Mouse (Mus musculus) midbrain, embryonic 10.5 days (tissue): ENCODE results near the gene Col18a1. TPM values are rescaled to one million over a fixed set of nuclear protein-coding genes. Genes with fewer than 3 reads are reported as not detected.

Experiments
- DNase-seq: peaks from one replicate; pipeline ENCODE4 v3.0.0-alpha.2; 2017; ENCODE audit warnings: low spot score
- H3K27ac ChIP-seq: fragments of 300-500 bp; sonication (generic); replicated peaks from 2 replicates; pipeline ENCODE4 v1.5.1; 2016; ENCODE audit warnings: mild to moderate bottlenecking
- H3K27me3 ChIP-seq: fragments of 300-500 bp; sonication (generic); 2 replicates; pipeline ENCODE4 v1.6.1; 2016; ENCODE audit warnings: low read depth, mild to moderate bottlenecking; ENCODE audit not compliant: poor library complexity, severe bottlenecking
- H3K36me3 ChIP-seq: fragments of 300-500 bp; sonication (generic); 2 replicates; pipeline ENCODE4 v1.6.1; 2016; ENCODE audit warnings: mild to moderate bottlenecking, moderate library complexity
- H3K4me1 ChIP-seq: fragments of 300-500 bp; sonication (generic); 2 replicates; pipeline ENCODE4 v1.6.1; 2016
- H3K4me3 ChIP-seq: fragments of 300-500 bp; sonication (generic); 2 replicates; pipeline ENCODE4 v1.5.1; 2016; ENCODE audit warnings: mild to moderate bottlenecking, moderate library complexity
- H3K9me3 ChIP-seq: fragments of 300-500 bp; sonication (generic); replicated peaks from 2 replicates; pipeline ENCODE4 v1.6.1; 2016; ENCODE audit warnings: mild to moderate bottlenecking
- WGBS: fragments of 180-500 bp; shearing (Covaris S2); methylation state at CpG from one replicate; pipeline ENCODE4 v1.1.7; 2016; 5-methylcytosine and 5-hydroxymethylcytosine counted together
- polyA plus RNA-seq: library from polyadenylated mRNA; unstranded; fragments of >200 nt; fragmentation: Nextera tagmentation; extraction: Ambion mirVana; gene quantifications from 2 replicates; pipeline ENCODE4 v1.2.1, GENCODE M21; 2016

The Col18a1 gene
- polyA plus RNA-seq, 1 experiment from 2014 or later = 155 TPM

GRCm38 (mm10) chr10:77170400-77170799 is 4.1 kb upstream of the Col18a1 start:
- no peaks in the 10 kb centered on the region for H3K36me3 ChIP-seq
- 85% methylated on average over 6 of the region's 6 CpGs for WGBS
- no peaks in the 10 kb centered on the region for H3K9me3 ChIP-seq
- no peak overlapping the region for H3K27ac ChIP-seq
- DNase-seq = no peak
- no peak overlapping the region for H3K4me3 ChIP-seq
- peaks cover 28% of the 10 kb centered on the region for H3K4me1 ChIP-seq
- H3K27me3 ChIP-seq = peaks cover 20% of the 10 kb centered on the region

- Histone ChIP-seq H3K36me3 (0 out of 2 replicates have a peak, but pooled peaks cover under 1% of the 10 kb centered on the region), H3K27ac (peak overlapping the region; percentile 96), H3K4me3 (peak overlapping the region; percentile 72), H3K27me3 (peaks cover 20% of the 10 kb centered on the region), H3K9me3 (no peaks in the 10 kb centered on the region), H3K4me1 (peaks cover 67% of the 10 kb centered on the region)
- 0% methylated on average over 40 of the region's 40 CpGs for WGBS
- peak; percentile 91 for DNase-seq
Measured at GRCm38 (mm10) chr10:77165318-77165945, 916 bp downstream of the Col18a1 start.

DNA sequence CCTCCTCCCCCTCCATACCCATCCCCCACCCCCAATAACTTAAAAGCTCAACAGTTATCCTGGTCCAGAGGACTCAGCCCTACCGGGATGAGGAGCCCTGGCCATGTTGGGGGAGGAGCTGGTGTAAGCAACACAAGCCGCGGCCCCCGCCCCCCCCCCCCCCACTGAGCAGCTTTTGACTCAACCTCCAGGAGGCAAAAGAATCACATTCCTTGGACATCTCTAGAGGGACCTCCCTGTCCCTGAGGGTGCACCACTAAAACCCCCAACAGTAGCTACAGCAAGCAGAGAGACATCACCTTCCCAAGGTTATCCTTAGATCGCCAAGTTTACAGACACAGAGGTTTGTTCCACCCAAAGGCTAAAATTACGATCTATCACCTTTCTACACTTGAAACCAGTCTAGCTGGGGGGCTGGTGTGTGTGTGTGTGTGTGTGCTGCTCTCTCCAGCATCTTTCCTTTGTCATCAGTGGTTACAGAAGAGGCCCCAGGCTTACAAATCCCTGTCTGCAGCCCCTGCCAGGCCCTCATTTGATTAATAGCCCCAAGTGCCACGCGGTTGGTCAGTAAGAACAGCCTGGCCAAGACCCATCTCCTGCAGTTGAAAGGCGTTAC is 1.8 kb downstream of the Col18a1 start:
- Histone ChIP-seq H3K27ac (peak overlapping the region; percentile 96), H3K27me3 (peaks cover 20% of the 10 kb centered on the region), H3K4me1 (peaks cover 76% of the 10 kb centered on the region), H3K4me3 (peak overlapping the region; percentile 72), H3K36me3 (peaks cover 9% of the 10 kb centered on the region; the same call in 1 of the 2 replicates), H3K9me3 (no peaks in the 10 kb centered on the region)
- peak; percentile 72 for DNase-seq
- WGBS = under 1% methylated on average over 9 of the region's 9 CpGs

- H3K27me3 ChIP-seq = peaks cover 20% of the 10 kb centered on the region
- no peak for DNase-seq
- peaks cover 9% of the 10 kb centered on the region; the same call in 1 of the 2 replicates for H3K36me3 ChIP-seq
- peaks cover 81% of the 10 kb centered on the region for H3K4me1 ChIP-seq
- H3K4me3 ChIP-seq = peak overlapping the region; percentile 72
- H3K27ac ChIP-seq = peak overlapping the region; percentile 96
- no peaks in the 10 kb centered on the region for H3K9me3 ChIP-seq
- 10% methylated on average over 5 of the region's 5 CpGs for WGBS
Measured at GRCm38 (mm10) chr10:77164041-77164436, 2.3 kb downstream of the Col18a1 start.

- H3K27ac ChIP-seq = peak overlapping the region; percentile 96
- H3K9me3 ChIP-seq = no peaks in the 10 kb centered on the region
- DNase-seq = no peak
- H3K27me3 ChIP-seq = peaks cover 20% of the 10 kb centered on the region
- peaks cover 86% of the 10 kb centered on the region for H3K4me1 ChIP-seq
- WGBS = 42% methylated on average over 4 of the region's 4 CpGs
- H3K4me3 ChIP-seq = peak overlapping the region; percentile 72
- peaks cover 9% of the 10 kb centered on the region; the same call in 1 of the 2 replicates for H3K36me3 ChIP-seq
Measured at GRCm38 (mm10) chr10:77163392-77163977, 2.9 kb downstream of the Col18a1 start.

DNA sequence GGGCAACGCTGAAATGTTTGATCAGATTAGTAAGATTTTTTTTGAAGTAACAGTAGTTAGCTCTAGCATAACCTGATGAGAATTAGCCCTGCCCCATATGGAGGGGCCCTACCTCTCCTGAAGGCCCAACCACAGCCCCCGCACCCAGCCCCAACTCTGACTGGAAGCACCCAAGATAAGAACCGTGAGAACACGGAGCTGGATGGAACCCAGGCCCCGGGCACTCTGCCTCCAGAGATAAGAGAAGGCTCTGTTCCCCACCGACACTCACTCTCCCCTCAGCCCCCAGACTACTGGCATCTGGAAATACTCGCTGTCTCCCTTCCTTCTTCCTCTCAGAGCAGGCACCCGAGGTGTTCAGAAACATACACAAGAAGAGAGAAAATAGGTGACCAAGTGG is 6.8 kb downstream of the Col18a1 start:
- WGBS = 79% methylated on average over 8 of the region's 8 CpGs
- peak overlapping the region; percentile 57; the same call in 1 of the 2 replicates for H3K27ac ChIP-seq

DNA sequence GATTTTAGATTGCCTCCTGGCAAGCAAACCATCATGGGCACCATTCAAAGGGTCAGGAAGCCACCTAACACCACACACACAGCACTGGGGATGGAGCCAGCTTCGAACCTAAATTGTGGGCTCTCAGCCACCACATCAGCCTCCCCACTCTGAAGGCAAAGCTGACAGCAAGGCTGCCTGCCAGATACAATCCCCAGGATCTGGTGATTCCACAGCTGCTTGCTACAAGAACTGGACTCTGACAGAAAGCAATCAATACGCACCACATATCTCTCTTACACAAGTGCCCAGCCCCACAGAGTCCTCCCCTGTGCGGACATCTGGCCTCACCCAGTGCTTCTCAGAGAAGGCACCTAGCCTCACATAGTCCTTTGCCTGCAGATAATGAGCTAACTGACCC is 7.4 kb downstream of the Col18a1 start:
- no peak for DNase-seq
- Histone ChIP-seq H3K4me1 (peaks cover 87% of the 10 kb centered on the region), H3K27me3 (no peaks in the 10 kb centered on the region), H3K9me3 (no peaks in the 10 kb centered on the region), H3K27ac (peak overlapping the region; percentile 57; the same call in 1 of the 2 replicates), H3K4me3 (no peak overlapping the region), H3K36me3 (peaks cover 10% of the 10 kb centered on the region; the same call in 1 of the 2 replicates)
- 71% methylated on average over 3 of the region's 3 CpGs for WGBS

More for the DNA sequence above, 6.8 kb downstream of the Col18a1 start:
- no peak for DNase-seq
- peaks cover 9% of the 10 kb centered on the region; the same call in 1 of the 2 replicates for H3K36me3 ChIP-seq
- H3K4me1 ChIP-seq = peaks cover 89% of the 10 kb centered on the region
- H3K27me3 ChIP-seq = no peaks in the 10 kb centered on the region
- no peaks in the 10 kb centered on the region for H3K9me3 ChIP-seq
- no peak overlapping the region for H3K4me3 ChIP-seq

DNA sequence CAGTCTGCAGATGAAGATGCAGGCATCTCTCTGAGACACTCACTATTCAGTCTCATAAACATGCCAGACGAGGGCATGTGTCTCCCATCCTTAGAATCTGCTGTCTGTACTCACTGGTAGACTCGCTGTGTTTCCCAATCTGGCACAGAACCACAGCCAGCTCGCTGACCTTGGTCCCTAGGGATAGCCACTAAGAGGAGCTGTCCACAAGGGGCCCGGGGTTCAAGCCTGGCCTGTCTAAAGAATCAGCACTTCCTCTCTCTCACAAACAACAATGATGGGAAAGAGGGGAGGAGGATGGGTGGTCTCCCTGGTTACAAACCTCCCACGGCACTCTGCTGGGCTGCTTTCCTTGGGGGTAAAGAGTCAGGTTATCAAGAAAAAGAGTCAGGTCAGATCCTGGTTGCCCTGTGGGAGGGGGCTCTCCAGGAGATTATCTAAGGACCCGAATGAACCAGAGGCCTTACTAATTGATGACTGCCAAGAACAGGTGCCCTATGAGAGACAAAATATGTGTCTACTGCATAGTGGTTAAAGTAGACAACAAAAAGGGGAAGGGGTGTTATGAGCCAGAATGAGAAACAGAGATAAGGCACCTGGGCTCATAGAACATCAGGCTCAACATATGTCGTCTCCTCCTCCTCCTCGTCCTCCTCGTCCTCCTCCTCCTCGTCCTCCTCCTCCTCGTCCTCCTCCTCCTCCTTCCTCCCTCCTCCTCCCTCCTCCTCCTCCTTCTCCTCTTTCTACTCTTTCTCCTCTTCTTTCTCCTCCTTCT is 8.9 kb downstream of the Col18a1 start:
- peak overlapping the region; percentile 74 for H3K27ac ChIP-seq
- no peaks in the 10 kb centered on the region for H3K9me3 ChIP-seq
- H3K27me3 ChIP-seq = no peaks in the 10 kb centered on the region
- peaks cover 21% of the 10 kb centered on the region; the same call in 1 of the 2 replicates for H3K36me3 ChIP-seq
- DNase-seq = peak; percentile 48
- WGBS = 36% methylated on average over 11 of the region's 11 CpGs
- no peak overlapping the region for H3K4me3 ChIP-seq
- H3K4me1 ChIP-seq = peaks cover 89% of the 10 kb centered on the region

DNA sequence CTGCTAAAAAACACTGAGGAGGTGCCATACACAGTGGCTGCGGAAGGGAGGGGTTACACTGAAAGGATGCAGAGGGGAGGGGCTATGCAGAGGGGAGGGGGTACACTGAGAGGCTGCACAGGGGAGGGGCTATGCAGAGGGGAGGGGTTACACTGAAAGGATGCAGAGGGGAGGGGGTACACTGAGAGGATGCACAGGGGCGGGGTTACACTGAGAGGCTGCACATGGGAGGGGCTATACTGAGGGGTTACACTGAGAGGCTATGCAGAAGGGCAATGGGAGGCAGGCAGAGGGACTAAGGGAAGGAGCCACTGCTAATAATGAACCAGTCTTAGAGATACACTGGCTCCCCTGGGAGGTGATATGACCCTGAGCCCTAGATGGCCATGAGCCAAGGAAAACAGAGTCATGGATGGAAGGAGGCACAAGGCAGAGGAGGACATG is 14.1 kb downstream of the Col18a1 start:
- no peaks in the 10 kb centered on the region for H3K9me3 ChIP-seq
- H3K4me3 ChIP-seq = peak overlapping the region; percentile 41; the same call in 1 of the 2 replicates
- H3K36me3 ChIP-seq = peaks cover 18% of the 10 kb centered on the region; the same call in 1 of the 2 replicates
- H3K27ac ChIP-seq = peak overlapping the region; percentile 86
- H3K4me1 ChIP-seq = peaks cover 77% of the 10 kb centered on the region
- H3K27me3 ChIP-seq = no peaks in the 10 kb centered on the region
- DNase-seq = peak; percentile 76
- 11% methylated on average over 2 of the region's 2 CpGs for WGBS

- Histone ChIP-seq H3K4me3 (peak overlapping the region; percentile 41), H3K4me1 (peaks cover 77% of the 10 kb centered on the region), H3K36me3 (peaks cover 20% of the 10 kb centered on the region; the same call in 1 of the 2 replicates), H3K27me3 (no peaks in the 10 kb centered on the region), H3K27ac (peak overlapping the region; percentile 86), H3K9me3 (no peaks in the 10 kb centered on the region)
- WGBS = 49% methylated on average over 4 of the region's 4 CpGs
- no peak for DNase-seq
Measured at GRCm38 (mm10) chr10:77151551-77152002, 14.8 kb downstream of the Col18a1 start.

DNA sequence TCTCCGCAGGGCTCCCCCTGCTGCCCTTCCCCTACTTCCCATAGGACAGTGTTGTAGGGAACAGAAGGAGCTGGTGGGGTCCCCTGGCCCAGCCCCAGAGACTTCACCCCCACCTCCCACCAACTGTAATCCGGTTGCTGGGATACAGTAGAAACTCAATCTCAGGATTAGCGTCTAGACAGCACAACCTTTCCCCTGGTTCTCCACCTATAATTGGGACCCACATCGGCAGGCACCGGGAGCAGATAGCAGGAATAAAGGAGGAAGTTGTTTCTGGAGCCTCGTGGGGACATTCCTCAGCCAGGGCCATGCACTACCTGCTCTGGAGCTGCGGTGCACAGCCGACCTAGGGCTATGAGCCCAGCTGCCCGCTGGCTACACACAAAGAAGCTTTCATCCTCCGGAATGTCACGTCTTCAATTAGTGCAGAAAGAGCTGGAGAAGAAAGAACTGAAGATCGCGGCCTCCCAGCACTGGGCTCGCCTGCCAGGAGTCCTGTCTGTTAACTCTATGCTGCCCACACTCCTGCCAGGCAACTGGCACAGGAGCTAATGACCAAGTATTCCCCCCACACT is 15.3 kb downstream of the Col18a1 start:
- DNase-seq = peak; percentile 68
- Histone ChIP-seq H3K4me1 (peaks cover 77% of the 10 kb centered on the region), H3K27ac (peak overlapping the region; percentile 86), H3K4me3 (peak overlapping the region; percentile 41), H3K9me3 (no peaks in the 10 kb centered on the region), H3K36me3 (peaks cover 20% of the 10 kb centered on the region; the same call in 1 of the 2 replicates), H3K27me3 (no peaks in the 10 kb centered on the region)
- WGBS = 4% methylated on average over 14 of the region's 14 CpGs

DNA sequence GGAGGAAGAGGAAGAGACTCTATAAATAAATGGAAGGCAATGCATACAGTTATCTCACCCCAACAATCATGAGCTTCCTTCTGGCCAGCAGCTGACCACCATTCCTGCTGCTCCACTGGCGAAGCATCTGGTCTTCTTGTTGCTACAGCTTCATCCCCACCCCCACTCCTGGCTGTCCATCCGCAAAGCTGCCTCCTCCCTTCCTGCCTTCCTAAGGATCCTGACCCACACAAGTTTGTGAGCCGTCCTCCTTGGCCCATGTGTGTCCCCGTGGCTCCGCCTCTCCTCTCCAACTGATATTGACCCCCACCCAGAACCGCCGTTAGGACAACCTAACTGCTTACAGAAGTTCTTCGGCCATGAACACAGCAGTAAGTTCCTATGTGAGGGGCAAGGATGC is 16.3 kb downstream of the Col18a1 start:
- Histone ChIP-seq H3K4me3 (no peak overlapping the region), H3K36me3 (peaks cover 20% of the 10 kb centered on the region; the same call in 1 of the 2 replicates), H3K27me3 (no peaks in the 10 kb centered on the region), H3K27ac (peak overlapping the region; percentile 86), H3K4me1 (peaks cover 77% of the 10 kb centered on the region), H3K9me3 (no peaks in the 10 kb centered on the region)
- 45% methylated on average over 8 of the region's 8 CpGs for WGBS
- no peak for DNase-seq
